Mouse (Mus musculus): ENCODE measurements around the gene Nhlrc2. TPM values are rescaled to one million over a fixed set of nuclear protein-coding genes. Genes with fewer than 3 reads are reported as not detected.

Nhlrc2 gene
- polyA plus RNA-seq, 1 experiment from 2014 or later = 6.5 TPM

- Histone ChIP-seq H3K4me2 (no peak overlapping the region), H3K9ac (replicated peaks) (no peak overlapping the region), H3K4me1 (peaks cover 3% of the 10 kb centered on the region; the same call in 1 of the 2 replicates), H3K27ac (replicated peaks) (no peak overlapping the region), H3K36me3 (peaks cover 51% of the 10 kb centered on the region), H3K4me3 (replicated peaks) (no peak overlapping the region), H3K9me3 (replicated peaks) (no peaks in the 10 kb centered on the region), H3K27me3 (replicated peaks) (no peaks in the 10 kb centered on the region)
- ATAC-seq (ENCODE audit: low FRiP score) = no peak
- WGBS = 95% methylated on average over 5 of the region's 5 CpGs
These were observed 41.4 kb downstream of the Nhlrc2 start for GRCm38 (mm10) chr19:56589455-56589854.

GRCm38 (mm10) chr19:56590250-56590649 is 42.2 kb downstream of the Nhlrc2 start:
- Histone ChIP-seq H3K9me3 (replicated peaks) (no peaks in the 10 kb centered on the region), H3K4me1 (peaks cover 3% of the 10 kb centered on the region; the same call in 1 of the 2 replicates), H3K36me3 (peaks cover 56% of the 10 kb centered on the region), H3K9ac (replicated peaks) (no peak overlapping the region), H3K27ac (replicated peaks) (no peak overlapping the region), H3K4me3 (replicated peaks) (no peak overlapping the region), H3K4me2 (no peak overlapping the region), H3K27me3 (replicated peaks) (no peaks in the 10 kb centered on the region)
- ATAC-seq (ENCODE audit: low FRiP score) = no peak
- 92% methylated on average over 3 of the region's 3 CpGs for WGBS

DNA sequence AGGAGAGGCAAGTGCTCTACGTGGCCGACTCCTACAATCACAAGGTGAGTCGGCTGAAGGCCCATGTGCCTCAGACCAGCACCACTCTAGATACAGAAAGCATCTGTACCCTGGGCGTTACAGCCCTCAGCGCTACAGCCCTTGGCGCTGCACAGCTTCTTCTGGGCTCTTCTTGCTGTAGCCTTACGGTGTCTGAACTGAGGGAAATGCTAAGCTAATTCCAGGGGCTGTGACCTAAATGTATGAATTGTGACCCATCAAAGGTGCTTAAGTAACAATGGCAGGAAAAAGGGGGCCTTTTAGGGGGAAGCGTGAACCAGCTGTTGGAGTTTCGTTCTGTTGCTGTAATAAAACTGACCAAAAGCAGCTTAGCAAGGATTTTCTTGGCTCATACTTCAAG is 44.4 kb downstream of the Nhlrc2 start:
- Histone ChIP-seq H3K36me3 (peaks cover 73% of the 10 kb centered on the region), H3K27me3 (replicated peaks) (no peaks in the 10 kb centered on the region), H3K4me2 (no peak overlapping the region), H3K27ac (replicated peaks) (no peak overlapping the region), H3K4me3 (replicated peaks) (no peak overlapping the region), H3K9ac (replicated peaks) (no peak overlapping the region), H3K4me1 (peaks cover 3% of the 10 kb centered on the region; the same call in 1 of the 2 replicates), H3K9me3 (replicated peaks) (no peaks in the 10 kb centered on the region)
- WGBS = 91% methylated on average over 9 of the region's 9 CpGs
- ATAC-seq (ENCODE audit: low FRiP score) = no peak

DNA sequence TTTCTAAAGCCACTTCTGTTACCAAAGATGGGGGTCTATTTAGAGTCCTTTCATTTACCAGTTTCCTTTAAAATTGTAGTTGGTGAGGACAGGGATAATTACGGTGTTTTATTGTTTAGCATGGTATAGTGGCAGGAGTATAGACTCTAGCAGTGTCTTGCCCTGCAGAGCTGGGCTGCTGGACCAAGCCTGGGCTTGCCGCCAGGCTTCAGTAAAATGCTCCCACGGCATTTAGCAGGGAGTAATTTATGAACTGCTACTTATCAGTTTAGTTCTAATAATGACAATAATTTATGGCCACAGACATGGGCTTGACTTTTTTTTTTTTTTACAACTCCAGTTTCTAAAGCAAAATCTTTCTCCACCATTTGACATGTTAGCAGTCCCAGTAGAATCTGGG is 51.9 kb downstream of the Nhlrc2 start:
- H3K36me3 ChIP-seq = peaks cover 22% of the 10 kb centered on the region
- H3K9ac ChIP-seq (replicated peaks) = no peak overlapping the region
- H3K4me1 ChIP-seq = peaks cover 18% of the 10 kb centered on the region
- no peaks in the 10 kb centered on the region for H3K27me3 ChIP-seq (replicated peaks)
- no peaks in the 10 kb centered on the region for H3K9me3 ChIP-seq (replicated peaks)
- 29% methylated on average over 3 of the region's 3 CpGs for WGBS
- H3K27ac ChIP-seq (replicated peaks) = no peak overlapping the region
- ATAC-seq (ENCODE audit: low FRiP score) = no peak
- H3K4me2 ChIP-seq = no peak overlapping the region
- H3K4me3 ChIP-seq (replicated peaks) = no peak overlapping the region

DNA sequence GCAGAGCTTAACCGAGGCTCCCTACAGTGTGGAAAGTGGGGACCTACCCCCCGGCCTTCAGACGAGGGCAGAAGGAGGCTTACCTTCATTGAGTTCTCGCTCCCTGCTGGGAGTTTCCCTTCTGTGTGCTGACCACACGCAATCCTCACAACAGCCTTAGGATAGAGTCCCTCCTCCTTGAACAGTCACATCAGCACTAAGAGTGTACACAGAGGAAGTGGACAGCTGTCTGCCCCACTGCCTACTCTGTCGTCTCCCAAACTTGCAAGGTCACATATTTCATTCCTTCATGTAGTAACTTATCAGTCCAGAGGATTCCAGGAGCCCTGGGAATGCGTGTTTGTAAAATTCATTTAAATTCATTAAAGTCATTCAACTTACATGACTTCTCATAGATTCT is 52.7 kb downstream of the Nhlrc2 start:
- Histone ChIP-seq H3K9ac (replicated peaks) (no peak overlapping the region), H3K27ac (replicated peaks) (no peak overlapping the region; the same call in 1 of the 2 replicates), H3K4me1 (peaks cover 18% of the 10 kb centered on the region), H3K36me3 (peaks cover 14% of the 10 kb centered on the region), H3K9me3 (replicated peaks) (no peaks in the 10 kb centered on the region), H3K27me3 (replicated peaks) (no peaks in the 10 kb centered on the region), H3K4me2 (no peak overlapping the region), H3K4me3 (replicated peaks) (no peak overlapping the region)
- no peak for ATAC-seq (ENCODE audit: low FRiP score)
- 86% methylated on average over 7 of the region's 7 CpGs for WGBS

- no peak for ATAC-seq (ENCODE audit: low FRiP score)
- WGBS = 66% methylated on average over 15 of the region's 15 CpGs
- Histone ChIP-seq H3K9ac (replicated peaks) (no peak overlapping the region), H3K4me1 (peaks cover 18% of the 10 kb centered on the region), H3K27me3 (replicated peaks) (no peaks in the 10 kb centered on the region), H3K9me3 (replicated peaks) (no peaks in the 10 kb centered on the region), H3K36me3 (peaks cover 8% of the 10 kb centered on the region; the same call in 1 of the 2 replicates), H3K27ac (replicated peaks) (no peak overlapping the region), H3K4me3 (replicated peaks) (no peak overlapping the region), H3K4me2 (no peak overlapping the region)
These were observed 53.9 kb downstream of the Nhlrc2 start for GRCm38 (mm10) chr19:56601901-56602347.

GRCm38 (mm10) chr19:56608946-56609345 is 60.9 kb downstream of the Nhlrc2 start:
- Histone ChIP-seq H3K4me1 (no peaks in the 10 kb centered on the region), H3K27ac (replicated peaks) (no peak overlapping the region), H3K27me3 (replicated peaks) (no peaks in the 10 kb centered on the region), H3K9ac (replicated peaks) (no peak overlapping the region), H3K36me3 (no peaks in the 10 kb centered on the region), H3K4me3 (replicated peaks) (no peak overlapping the region), H3K9me3 (replicated peaks) (no peaks in the 10 kb centered on the region), H3K4me2 (no peak overlapping the region)
- WGBS = 80% methylated on average over 5 of the region's 5 CpGs
- ATAC-seq (ENCODE audit: low FRiP score) = no peak

DNA sequence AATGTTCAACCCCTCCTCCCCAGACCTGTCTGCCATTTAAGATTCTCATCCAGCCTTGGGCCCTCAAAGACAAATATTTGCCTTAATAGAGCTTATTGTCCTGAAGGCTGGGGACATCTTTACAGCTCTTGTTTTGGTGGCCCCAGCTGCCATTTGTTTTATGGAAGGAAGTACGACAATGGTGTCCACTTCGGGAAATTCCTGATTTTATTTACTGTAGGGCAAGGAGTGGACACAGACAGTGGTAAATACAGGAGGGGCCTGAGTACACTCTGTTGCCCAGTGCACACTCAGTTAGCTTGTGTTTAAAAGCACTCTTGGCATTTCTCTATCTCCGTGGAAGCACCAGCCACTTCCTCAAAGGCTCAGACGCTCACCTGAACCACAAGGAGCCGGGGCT is 66.1 kb downstream of the Nhlrc2 start:
- H3K9ac ChIP-seq (replicated peaks) = no peak overlapping the region
- no peaks in the 10 kb centered on the region; the same call in 1 of the 2 replicates for H3K27me3 ChIP-seq (replicated peaks)
- no peaks in the 10 kb centered on the region for H3K9me3 ChIP-seq (replicated peaks)
- H3K4me2 ChIP-seq = no peak overlapping the region
- 67% methylated on average over 5 of the region's 5 CpGs for WGBS
- no peak overlapping the region for H3K27ac ChIP-seq (replicated peaks)
- no peaks in the 10 kb centered on the region for H3K4me1 ChIP-seq
- H3K36me3 ChIP-seq = no peaks in the 10 kb centered on the region
- H3K4me3 ChIP-seq (replicated peaks) = no peak overlapping the region
- no peak for ATAC-seq (ENCODE audit: low FRiP score)

GRCm38 (mm10) chr19:56618845-56619244 is 70.8 kb downstream of the Nhlrc2 start:
- 66% methylated on average over 9 of the region's 9 CpGs for WGBS
- H3K4me2 ChIP-seq = no peak overlapping the region
- H3K9me3 ChIP-seq (replicated peaks) = no peaks in the 10 kb centered on the region
- H3K27me3 ChIP-seq (replicated peaks) = no peaks in the 10 kb centered on the region; the same call in 1 of the 2 replicates
- no peak overlapping the region for H3K4me3 ChIP-seq (replicated peaks)
- no peak for ATAC-seq (ENCODE audit: low FRiP score)
- no peaks in the 10 kb centered on the region for H3K4me1 ChIP-seq
- H3K27ac ChIP-seq (replicated peaks) = no peak overlapping the region
- H3K9ac ChIP-seq (replicated peaks) = no peak overlapping the region
- H3K36me3 ChIP-seq = no peaks in the 10 kb centered on the region

DNA sequence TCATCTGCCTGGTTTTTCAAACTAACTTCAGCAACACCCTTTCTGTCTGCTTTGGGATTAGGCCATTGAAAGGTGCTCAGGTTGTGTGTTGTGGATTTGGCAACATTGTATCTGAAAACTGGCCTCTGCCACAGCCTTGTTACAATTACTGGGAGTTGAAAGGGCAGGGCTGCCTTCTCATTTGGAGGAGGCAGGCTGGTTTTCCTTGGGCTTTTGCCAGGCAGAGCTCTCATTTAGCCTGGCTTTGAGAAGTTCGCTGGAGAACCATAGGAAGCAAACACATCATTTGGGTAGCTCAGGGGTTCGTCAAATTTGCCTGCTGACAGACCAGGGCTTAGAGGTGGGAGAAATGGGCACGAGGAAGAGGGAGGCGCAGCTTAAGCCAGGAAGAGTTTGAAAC is 71.5 kb downstream of the Nhlrc2 start:
- H3K4me3 ChIP-seq (replicated peaks) = no peak overlapping the region
- 81% methylated on average over 4 of the region's 4 CpGs for WGBS
- no peaks in the 10 kb centered on the region for H3K4me1 ChIP-seq
- no peaks in the 10 kb centered on the region for H3K9me3 ChIP-seq (replicated peaks)
- H3K27ac ChIP-seq (replicated peaks) = no peak overlapping the region
- no peak overlapping the region for H3K9ac ChIP-seq (replicated peaks)
- H3K36me3 ChIP-seq = no peaks in the 10 kb centered on the region
- ATAC-seq (ENCODE audit: low FRiP score) = no peak
- H3K27me3 ChIP-seq (replicated peaks) = no peaks in the 10 kb centered on the region; the same call in 1 of the 2 replicates
- H3K4me2 ChIP-seq = no peak overlapping the region

- no peaks in the 10 kb centered on the region for H3K36me3 ChIP-seq
- H3K9me3 ChIP-seq (replicated peaks) = no peaks in the 10 kb centered on the region
- ATAC-seq (ENCODE audit: low FRiP score) = no peak
These were observed 73.8 kb downstream of the Nhlrc2 start for GRCm38 (mm10) chr19:56621876-56622275.

GRCm38 (mm10) chr19:56627881-56628472 is 79.9 kb downstream of the Nhlrc2 start:
- Histone ChIP-seq H3K9ac (replicated peaks) (no peak overlapping the region), H3K4me1 (no peaks in the 10 kb centered on the region), H3K36me3 (no peaks in the 10 kb centered on the region), H3K4me3 (replicated peaks) (no peak overlapping the region), H3K9me3 (replicated peaks) (no peaks in the 10 kb centered on the region), H3K4me2 (no peak overlapping the region), H3K27ac (replicated peaks) (no peak overlapping the region), H3K27me3 (replicated peaks) (no peaks in the 10 kb centered on the region)
- ATAC-seq (ENCODE audit: low FRiP score) = no peak
- 92% methylated on average over 10 of the region's 10 CpGs for WGBS

More at GRCm38 (mm10) chr19:56621876-56622275, 73.8 kb downstream of the Nhlrc2 start:
- Histone ChIP-seq H3K4me1 (no peaks in the 10 kb centered on the region), H3K27me3 (replicated peaks) (no peaks in the 10 kb centered on the region; the same call in 1 of the 2 replicates), H3K27ac (replicated peaks) (no peak overlapping the region), H3K4me3 (replicated peaks) (no peak overlapping the region), H3K4me2 (no peak overlapping the region), H3K9ac (replicated peaks) (no peak overlapping the region)
- 89% methylated on average over 7 of the region's 7 CpGs for WGBS

Data from neural tube, embryonic 15.5 days (tissue).